Mouse (Mus musculus) embryo, embryonic 9.5 days (tissue): ENCODE measurements around the gene Rbbp6.

Source experiments
- DNase-seq: peaks from one replicate; pipeline ENCODE4 v3.0.0-alpha.2; 2017; ENCODE audit errors: extremely low spot score

Rbbp6 gene

GRCm38 (mm10) chr7:122970864-122971420 is 5.5 kb downstream of the Rbbp6 start:
- no peak for DNase-seq

DNA sequence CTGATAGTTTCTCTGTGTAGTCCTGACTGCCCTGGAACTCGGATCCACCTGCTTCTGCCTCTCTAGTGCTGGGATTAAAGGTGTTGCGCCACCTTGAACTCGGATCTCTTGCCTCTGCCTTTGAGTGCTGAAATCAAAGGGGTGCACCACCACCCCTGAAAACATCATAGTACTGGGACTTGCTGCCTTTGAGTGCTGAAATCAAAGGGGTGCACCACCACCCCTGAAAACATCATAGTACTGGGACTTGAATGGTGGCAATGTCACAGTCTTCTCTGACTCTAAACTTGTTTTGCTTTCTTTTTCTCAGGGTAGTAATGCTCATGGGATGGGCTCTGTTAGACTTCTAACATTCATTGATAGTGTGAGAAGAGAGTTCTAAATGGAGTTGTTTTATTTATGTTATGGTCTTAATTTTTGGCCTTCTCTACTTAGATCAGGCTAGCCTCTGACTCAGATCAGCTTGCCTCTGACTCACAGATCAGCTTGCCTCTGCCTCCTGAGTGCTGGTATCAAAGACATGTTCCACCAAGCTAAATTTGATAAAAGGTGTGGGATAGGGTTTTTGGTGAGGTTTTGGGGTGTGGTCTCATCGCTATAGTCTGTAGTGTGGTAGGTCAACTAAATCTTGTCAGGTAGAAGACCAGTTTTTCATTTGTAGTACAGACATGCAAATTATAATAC is 6.7 kb downstream of the Rbbp6 start:
- DNase-seq, result no peak

- no peak for DNase-seq
Observed at GRCm38 (mm10) chr7:122979514-122979913, 14.0 kb downstream of the Rbbp6 start.

- no peak for DNase-seq
Observed at GRCm38 (mm10) chr7:122998189-122998588, 32.7 kb downstream of the Rbbp6 start.

- DNase-seq, result no peak
Observed at GRCm38 (mm10) chr7:122999871-123000396, 34.4 kb downstream of the Rbbp6 start.

DNA sequence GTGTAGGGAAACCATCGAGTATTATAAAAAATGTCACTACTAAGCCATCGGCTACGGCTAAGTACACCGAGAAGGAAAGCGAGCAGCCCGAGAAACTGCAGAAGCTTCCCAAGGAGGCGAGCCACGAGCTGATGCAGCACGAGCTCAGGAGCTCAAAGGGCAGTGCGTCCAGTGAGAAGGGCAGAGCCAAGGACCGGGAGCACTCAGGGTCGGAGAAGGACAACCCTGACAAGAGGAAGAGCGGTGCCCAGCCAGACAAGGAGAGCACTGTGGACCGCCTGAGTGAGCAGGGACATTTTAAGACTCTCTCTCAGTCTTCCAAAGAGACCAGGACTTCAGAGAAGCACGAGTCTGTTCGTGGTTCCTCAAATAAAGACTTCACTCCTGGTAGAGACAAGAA is 35.3 kb downstream of the Rbbp6 start:
- DNase-seq, result no peak

DNA sequence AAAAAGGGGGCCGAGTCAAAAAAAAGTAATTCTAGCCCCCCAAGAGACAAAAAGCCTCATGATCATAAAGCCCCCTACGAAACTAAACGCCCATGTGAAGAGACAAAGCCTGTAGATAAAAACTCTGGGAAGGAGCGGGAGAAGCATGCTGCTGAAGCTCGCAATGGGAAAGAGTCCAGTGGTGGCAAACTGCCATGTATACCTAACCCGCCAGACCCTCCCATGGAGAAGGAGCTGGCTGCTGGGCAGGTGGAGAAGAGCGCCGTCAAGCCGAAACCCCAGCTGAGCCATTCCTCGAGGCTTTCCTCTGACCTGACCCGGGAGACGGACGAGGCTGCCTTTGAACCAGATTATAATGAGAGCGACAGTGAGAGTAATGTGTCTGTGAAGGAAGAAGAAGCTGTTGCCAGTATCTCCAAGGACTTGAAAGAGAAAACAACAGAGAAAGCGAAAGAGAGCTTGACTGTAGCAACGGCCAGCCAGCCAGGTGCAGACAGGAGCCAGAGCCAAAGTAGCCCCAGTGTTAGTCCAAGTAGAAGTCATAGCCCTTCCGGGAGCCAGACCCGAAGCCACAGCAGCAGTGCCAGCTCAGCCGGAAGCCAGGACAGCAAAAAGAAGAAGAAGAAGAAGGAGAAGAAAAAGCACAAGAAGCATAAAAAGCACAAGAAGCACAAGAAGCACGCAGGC is 36.0 kb downstream of the Rbbp6 start:
- DNase-seq, result no peak

- DNase-seq, result no peak
Observed at GRCm38 (mm10) chr7:123002028-123002410, 36.5 kb downstream of the Rbbp6 start.

DNA sequence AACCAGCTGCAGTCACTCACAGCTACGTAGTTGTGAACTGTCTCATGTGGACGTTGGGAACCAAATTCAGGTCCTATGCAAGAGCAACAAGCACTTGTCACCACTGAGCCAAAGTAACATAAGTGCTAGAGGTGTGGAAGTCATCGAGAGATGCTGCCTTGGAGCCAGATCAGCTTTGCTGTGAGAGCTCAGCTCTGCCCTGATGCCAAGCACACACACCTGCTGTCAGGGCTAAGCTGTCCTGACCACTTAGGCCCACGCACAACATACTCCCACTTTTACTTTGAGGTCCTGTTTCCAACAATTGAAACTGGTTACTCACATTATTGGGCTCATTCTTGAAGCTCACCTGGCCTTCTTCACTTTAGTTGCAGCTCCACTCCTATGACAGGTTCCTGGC is 37.7 kb downstream of the Rbbp6 start:
- DNase-seq, result no peak

DNA sequence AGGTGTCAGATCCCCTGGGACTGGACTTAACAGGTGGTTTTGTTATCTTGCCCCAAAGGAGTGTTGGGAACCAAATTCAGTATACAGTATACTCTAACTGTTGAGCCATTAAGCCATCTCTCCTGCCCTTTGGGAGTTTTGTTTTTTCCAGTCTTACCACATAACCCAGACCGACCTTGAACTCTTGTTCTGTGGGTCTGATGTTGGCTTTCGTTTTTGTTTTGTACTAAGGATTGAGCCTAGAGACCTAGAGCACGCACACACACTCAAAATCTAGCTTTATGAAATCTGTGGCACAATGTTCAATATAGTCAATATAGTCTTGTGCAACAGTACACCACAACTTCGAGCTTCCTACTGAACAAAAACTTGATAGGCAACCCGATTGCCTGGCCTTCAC is 39.0 kb downstream of the Rbbp6 start:
- DNase-seq, result no peak

- DNase-seq, result no peak
Observed at GRCm38 (mm10) chr7:123006251-123006650, 40.8 kb downstream of the Rbbp6 start.

DNA sequence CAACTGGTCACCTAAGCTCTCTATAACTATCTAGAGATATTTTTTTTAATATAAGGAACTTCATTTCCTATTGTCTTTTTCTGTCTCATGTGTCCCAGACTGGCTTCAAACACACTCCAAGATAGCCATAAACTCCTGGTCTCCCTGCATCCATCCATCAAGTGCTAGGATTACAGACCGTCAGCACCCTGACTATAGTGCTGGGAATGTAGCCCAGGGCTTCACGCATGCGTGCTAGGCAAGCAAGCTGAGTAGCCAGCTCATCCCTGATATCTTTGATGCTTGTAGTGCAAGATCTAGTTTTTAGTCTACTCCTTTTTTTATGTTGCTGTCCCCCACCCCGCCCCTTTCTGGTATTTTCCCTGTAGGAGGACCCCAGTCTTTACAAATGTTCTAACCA is 42.3 kb downstream of the Rbbp6 start:
- no peak for DNase-seq

GRCm38 (mm10) chr7:123013466-123013865 is 48.0 kb downstream of the Rbbp6 start:
- no peak for DNase-seq

GRCm38 (mm10) chr7:123014729-123015128 is 49.2 kb downstream of the Rbbp6 start:
- no peak for DNase-seq

DNA sequence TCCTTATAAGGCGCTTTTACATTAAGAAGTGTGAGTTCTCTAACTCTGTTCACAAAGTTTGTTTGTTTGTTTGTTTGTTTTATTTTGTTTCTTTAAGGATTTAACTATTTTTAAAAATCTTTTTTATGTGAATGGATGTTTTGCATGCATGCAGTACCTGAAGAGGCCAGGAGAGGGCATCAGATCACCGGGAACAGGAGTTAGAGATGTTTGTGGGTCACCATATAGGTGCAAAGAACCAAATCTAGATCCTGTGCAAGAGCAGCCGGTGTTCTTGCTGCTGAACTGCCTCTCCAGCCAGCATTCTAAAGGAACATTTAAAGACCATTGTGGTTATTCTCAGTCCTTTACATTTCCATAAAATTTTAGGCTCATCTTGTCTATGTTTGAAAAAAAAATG is 52.1 kb downstream of the Rbbp6 start:
- DNase-seq, result no peak

DNA sequence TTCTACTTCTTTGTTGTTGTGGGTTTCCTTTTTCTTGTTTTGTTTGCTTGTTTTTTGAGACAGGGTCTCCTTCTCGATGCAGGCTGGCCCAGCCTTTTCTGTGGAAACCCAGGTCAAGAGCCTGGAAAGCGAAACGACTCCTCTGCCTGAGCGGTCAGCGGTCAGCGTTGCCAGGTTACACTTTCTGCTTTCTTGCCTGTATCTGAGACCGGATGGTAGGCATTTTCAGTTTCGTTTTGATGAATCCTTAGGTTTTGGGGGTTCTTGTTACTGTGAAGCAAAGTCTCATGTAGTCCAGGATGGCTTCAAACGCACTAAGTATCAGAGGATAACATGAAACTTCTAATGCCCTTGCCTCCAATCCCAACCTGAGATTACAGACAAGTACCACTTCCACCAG is 59.6 kb downstream of the Rbbp6 start:
- DNase-seq, result no peak

DNA sequence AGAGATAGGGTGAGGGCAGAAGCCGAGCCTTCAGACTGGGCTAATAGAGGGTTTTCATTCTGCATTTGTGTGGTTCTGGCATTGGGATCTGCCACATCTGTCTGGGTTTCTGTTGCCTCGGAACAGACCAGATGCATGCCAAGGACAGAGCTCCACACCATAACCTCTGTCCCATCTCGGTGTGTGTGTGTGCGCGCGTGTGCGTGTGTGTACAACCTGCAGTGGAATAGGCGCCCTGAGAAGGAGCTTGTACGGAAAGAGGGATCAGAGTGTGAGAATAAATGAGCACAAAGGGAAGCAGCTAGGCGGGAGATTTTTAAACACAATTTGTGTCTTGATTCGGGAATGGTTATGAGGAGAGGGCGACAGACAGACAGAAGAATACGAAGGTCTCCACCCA is 64.8 kb downstream of the Rbbp6 start:
- no peak for DNase-seq

DNA sequence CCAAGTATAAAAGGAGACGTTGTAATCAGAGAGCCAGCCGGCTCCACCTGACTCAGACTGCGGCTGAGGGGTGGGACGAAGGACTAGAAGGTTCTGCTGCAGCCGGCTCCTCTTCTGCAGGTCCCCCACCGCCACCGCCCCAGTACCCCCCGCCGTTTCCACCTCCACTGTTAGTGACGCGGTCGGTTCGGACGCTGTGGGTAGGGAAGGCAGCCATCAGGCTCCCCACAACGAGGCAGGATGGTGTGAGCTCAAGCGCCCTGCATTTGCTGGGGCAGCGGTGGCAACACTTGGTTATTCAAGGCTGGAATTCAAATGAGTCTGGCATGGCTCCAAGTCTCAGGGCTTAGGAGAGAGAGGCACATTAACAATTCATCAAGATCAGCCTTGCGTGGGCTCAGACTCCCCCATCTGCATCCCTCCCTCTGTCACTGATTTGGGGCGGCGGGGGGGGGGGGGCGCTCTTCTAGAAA is 65.3 kb downstream of the Rbbp6 start:
- DNase-seq, result peak; percentile 53

DNA sequence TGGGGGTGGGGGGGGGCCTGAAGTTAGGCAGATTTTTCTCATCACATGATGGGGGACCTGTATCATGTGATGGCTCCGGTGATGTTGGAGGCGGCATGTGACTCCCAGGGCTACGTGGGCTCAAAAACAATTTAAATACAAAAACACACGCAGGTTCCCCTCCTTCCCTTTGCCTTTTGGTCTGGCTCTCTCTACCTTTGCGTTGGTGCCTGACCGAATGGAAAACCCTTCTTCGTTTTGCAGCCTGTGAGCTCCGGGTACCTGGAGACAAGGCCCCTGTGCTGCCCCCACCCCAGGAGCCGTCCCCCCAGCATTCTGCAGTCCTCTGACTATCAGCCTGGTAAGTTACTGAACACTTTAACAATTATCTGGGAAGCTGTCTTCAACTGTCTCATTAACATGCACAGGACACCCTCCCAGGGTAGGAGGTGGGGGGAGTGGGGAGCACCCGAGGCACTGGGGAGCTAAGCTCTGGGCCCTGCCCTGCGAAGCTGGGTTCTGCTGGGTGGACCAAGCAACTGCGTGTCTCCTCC is 65.8 kb downstream of the Rbbp6 start:
- peak; percentile 19 for DNase-seq

DNA sequence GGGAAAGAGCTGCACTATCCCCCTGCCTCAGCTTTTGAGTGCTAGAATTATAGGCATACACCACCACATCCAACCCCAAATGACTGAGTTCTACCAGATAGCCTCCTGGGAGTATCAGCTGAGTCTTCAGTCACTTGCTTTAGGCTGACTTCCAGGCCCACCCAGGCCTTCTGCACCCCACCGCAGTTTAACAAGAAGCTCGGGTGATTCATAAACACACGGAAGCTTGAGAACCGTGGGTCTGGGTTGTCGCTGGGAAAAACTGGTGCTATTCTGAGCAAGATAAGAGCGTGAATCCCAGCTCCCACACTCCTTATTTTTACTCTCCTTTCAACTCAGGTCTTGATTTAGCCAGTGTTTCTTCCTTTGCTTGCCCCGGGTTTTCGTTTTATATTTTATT is 69.8 kb downstream of the Rbbp6 start:
- no peak for DNase-seq

GRCm38 (mm10) chr7:123039302-123039701 is 73.8 kb downstream of the Rbbp6 start:
- no peak for DNase-seq

DNA sequence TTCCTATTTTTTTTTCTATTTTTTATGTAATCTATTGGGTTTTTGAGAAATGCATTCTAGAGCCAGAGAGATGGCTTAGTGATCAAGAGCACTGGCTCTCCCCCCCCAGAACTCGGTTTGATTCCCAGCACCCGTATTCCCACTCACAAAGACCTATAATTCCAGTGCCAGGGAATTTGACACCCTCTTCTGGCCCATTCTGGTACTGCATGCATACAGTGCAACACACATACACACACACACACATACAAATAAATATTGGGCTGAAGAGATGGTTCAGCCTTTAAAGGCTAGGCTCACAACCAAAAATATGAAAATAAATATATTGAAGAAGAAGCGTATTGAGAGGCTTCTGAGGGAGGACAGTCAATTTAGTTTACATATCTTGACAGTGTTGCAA is 79.7 kb downstream of the Rbbp6 start:
- no peak for DNase-seq
